In the genomic region with DNA sequence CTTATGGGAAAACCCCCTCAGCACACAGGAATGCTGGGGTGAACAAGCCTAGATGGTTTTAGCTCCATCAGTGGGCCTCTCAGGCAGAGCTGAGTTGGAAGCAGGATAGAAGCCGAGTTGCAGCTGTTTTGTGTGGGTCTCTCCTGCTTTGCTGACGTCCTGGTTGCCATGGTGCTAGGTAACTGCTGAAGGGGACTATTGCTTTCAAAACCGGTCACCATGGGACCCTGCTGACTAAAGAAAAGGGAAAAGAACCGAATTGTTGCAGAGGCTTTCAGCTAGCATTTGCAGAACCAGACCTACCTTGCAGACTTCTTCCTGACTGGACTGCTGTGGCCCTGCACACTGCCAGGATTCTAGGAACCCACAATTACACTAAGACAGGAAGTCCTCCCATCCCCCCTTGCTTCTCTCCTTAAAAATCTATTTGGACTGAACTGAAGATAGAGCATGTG, we compare ENCODE assay signal across 9 mouse cellular contexts. TPM values are rescaled to one million over a fixed set of nuclear protein-coding genes. Genes with fewer than 3 reads are reported as not detected.
DNase-seq lines count a peak whose midpoint lies in the region; ATAC-seq lines count a peak whose summit lies in the region.
"Had no signal": no experiment of that assay in that cellular context is flagged by ENCODE, and none has a peak within 500 bp of the region (broad histone marks: within the 10 kb centered on the region; RNA-seq: fewer than 3 reads in every experiment).

No protein-coding gene starts in this region.

- H3K4me1 ChIP-seq in hindbrain, embryonic 15.5 days (replicated peaks): peaks cover 45% of the 10 kb centered on the region
- H3K4me1 ChIP-seq in midbrain, embryonic 11.5 days (ENCODE audit: control insufficient read depth, insufficient read depth, low read length): peaks cover 28% of the 10 kb centered on the region
- no peaks in the 10 kb centered on the region for H3K4me1 ChIP-seq in kidney, embryonic 14.5 days (ENCODE audit: control insufficient read depth, insufficient read depth, low read length)

- WGBS in hindbrain, embryonic 15.5 days: 2% methylated on average over 4 of the region's 4 CpGs
- 3% methylated on average over 4 of the region's 4 CpGs for WGBS in midbrain, embryonic 11.5 days
- WGBS in kidney, embryonic 14.5 days: 6% methylated on average over 4 of the region's 4 CpGs

- H3K27ac ChIP-seq in hindbrain, embryonic 15.5 days (replicated peaks): peak overlapping the region; percentile 96
- H3K27ac ChIP-seq in midbrain, embryonic 11.5 days (ENCODE audit: low read depth, low read length): peak overlapping the region; percentile 92
- no peak overlapping the region for H3K27ac ChIP-seq in kidney, embryonic 14.5 days (ENCODE audit: low read depth, low read length)
- H3K27ac ChIP-seq: heart, embryonic 15.5 days had no signal

- 0 out of 2 replicates have a peak overlapping the region, but pooled peaks have one; percentile 69 for H3K9ac ChIP-seq in hindbrain, embryonic 15.5 days
- H3K9ac ChIP-seq in midbrain, embryonic 11.5 days (ENCODE audit: low read length): peak overlapping the region; percentile 46
- H3K9ac ChIP-seq in kidney, embryonic 14.5 days (ENCODE audit: low read depth, low read length): no peak overlapping the region
- H3K9ac ChIP-seq: heart, embryonic 15.5 days had no signal

- no peaks in the 10 kb centered on the region for H3K36me3 ChIP-seq in hindbrain, embryonic 15.5 days
- H3K36me3 ChIP-seq in midbrain, embryonic 11.5 days (ENCODE audit: control insufficient read depth, insufficient read depth, low read length): no peaks in the 10 kb centered on the region
- no peaks in the 10 kb centered on the region for H3K36me3 ChIP-seq in kidney, embryonic 14.5 days (ENCODE audit: control insufficient read depth, insufficient read depth, low read length)
- H3K36me3 ChIP-seq: heart, embryonic 15.5 days had no signal

- H3K4me2 ChIP-seq in hindbrain, embryonic 15.5 days: peak overlapping the region; percentile 59
- H3K4me2 ChIP-seq in midbrain, embryonic 11.5 days: peak overlapping the region; percentile 67
- H3K4me2 ChIP-seq in kidney, embryonic 14.5 days (replicated peaks; ENCODE audit: low read depth, low read length): no peak overlapping the region

- peak; percentile 80 for ATAC-seq in hindbrain, embryonic 15.5 days (ENCODE audit: low FRiP score, low read depth)
- peak; percentile 81 for ATAC-seq in midbrain, embryonic 11.5 days (ENCODE audit: low FRiP score)
- no peak for ATAC-seq in megakaryocyte progenitor cell, adult 5-6 weeks (replicated peaks; ENCODE audit: poor library complexity)
- no peak for ATAC-seq in kidney, embryonic 14.5 days (ENCODE audit: low FRiP score, low TSS enrichment)

- DNase-seq in R1 (ENCODE audit: low read depth, low spot score): peak; percentile 76
- peak; percentile 70 for DNase-seq in embryo, embryonic 11 days
- peak; percentile 92 for DNase-seq in midbrain, embryonic 11.5 days (ENCODE audit: low spot score, missing footprints)
- DNase-seq in gastrocnemius, postnatal 4 days (ENCODE audit: low spot score in 2 of 2): no peak
- DNase-seq in gastrocnemius, postnatal 25 days: no peak

- H3K4me3 ChIP-seq in hindbrain, embryonic 15.5 days: no peak overlapping the region
- peak overlapping the region; percentile 55 for H3K4me3 ChIP-seq in midbrain, embryonic 11.5 days (ENCODE audit: low read depth, low read length)
- no peak overlapping the region for H3K4me3 ChIP-seq in kidney, embryonic 14.5 days (ENCODE audit: low read length)
- H3K4me3 ChIP-seq: heart, embryonic 15.5 days had no signal

- no peaks in the 10 kb centered on the region for H3K9me3 ChIP-seq in hindbrain, embryonic 15.5 days
- H3K9me3 ChIP-seq in midbrain, embryonic 11.5 days (ENCODE audit: control insufficient read depth, low read length): no peaks in the 10 kb centered on the region
- no peaks in the 10 kb centered on the region for H3K9me3 ChIP-seq in kidney, embryonic 14.5 days (ENCODE audit: control insufficient read depth, low read length)
- H3K9me3 ChIP-seq: heart, embryonic 15.5 days had no signal

- H3K27me3 ChIP-seq in hindbrain, embryonic 15.5 days: no peaks in the 10 kb centered on the region
- H3K27me3 ChIP-seq in midbrain, embryonic 11.5 days (ENCODE audit: control insufficient read depth, insufficient read depth, low read length): no peaks in the 10 kb centered on the region
- no peaks in the 10 kb centered on the region for H3K27me3 ChIP-seq in kidney, embryonic 14.5 days (ENCODE audit: control insufficient read depth, insufficient read depth, low read length)

RNA-seq across cellular contexts. Expression of a gene that starts 9.8 kb away (rescaled TPM):
- polyA plus RNA-seq in hindbrain, embryonic 15.5 days (2015; fragmentation: Nextera tagmentation; extraction: Ambion mirVana): 34.3 and 34.5 TPM in 2 replicates
- 35.3 and 36.9 TPM in 2 replicates for polyA plus RNA-seq in midbrain, embryonic 11.5 days (2014; fragmentation: Nextera tagmentation; extraction: Ambion mirVana)
- 7.7 and 12.8 TPM in 2 replicates for total RNA-seq in megakaryocyte progenitor cell, adult 5-6 weeks (2015)
- total RNA-seq in megakaryocyte progenitor cell, adult 5-6 weeks (2017): 7.2 and 7.6 TPM in 2 replicates
- total RNA-seq in gastrocnemius, postnatal 4 days (2021): 1 to 10 TPM; 4.9 to 7.7 TPM
- 1 to 10 TPM; 3.2 to 4.0 TPM for total RNA-seq in gastrocnemius, postnatal 25 days (2021)
- 12.1 and 13.1 TPM in 2 replicates for polyA plus RNA-seq in kidney, embryonic 14.5 days (2014; fragmentation: Nextera tagmentation; extraction: Ambion mirVana)

RNA-seq across cellular contexts. Expression of a gene that starts 31.6 kb away (rescaled TPM):
- 17.0 and 21.8 TPM in 2 replicates for polyA plus RNA-seq in hindbrain, embryonic 15.5 days (2015; fragmentation: Nextera tagmentation; extraction: Ambion mirVana)
- 27.8 and 28.0 TPM in 2 replicates for polyA plus RNA-seq in midbrain, embryonic 11.5 days (2014; fragmentation: Nextera tagmentation; extraction: Ambion mirVana)
- 20.1 and 21.1 TPM in 2 replicates for total RNA-seq in megakaryocyte progenitor cell, adult 5-6 weeks (2015)
- total RNA-seq in megakaryocyte progenitor cell, adult 5-6 weeks (2017): 36.8 and 39.1 TPM in 2 replicates
- total RNA-seq in gastrocnemius, postnatal 4 days (2021): 10 to 100 TPM; 51.1 to 53.0 TPM
- total RNA-seq in gastrocnemius, postnatal 25 days (2021): 10 to 100 TPM; 33.9 to 34.0 TPM
- 14.5 and 15.3 TPM in 2 replicates for polyA plus RNA-seq in kidney, embryonic 14.5 days (2014; fragmentation: Nextera tagmentation; extraction: Ambion mirVana)

RNA-seq across cellular contexts. Expression of a gene that starts 58.6 kb away (rescaled TPM):
- polyA plus RNA-seq in hindbrain, embryonic 15.5 days (2015; fragmentation: Nextera tagmentation; extraction: Ambion mirVana): 3.4 and 4.2 TPM in 2 replicates
- polyA plus RNA-seq in midbrain, embryonic 11.5 days (2014; fragmentation: Nextera tagmentation; extraction: Ambion mirVana): 0.92 and 1.2 TPM in 2 replicates
- 2.0 and 4.5 TPM in 2 replicates for total RNA-seq in megakaryocyte progenitor cell, adult 5-6 weeks (2015)
- 2.5 and 4.1 TPM in 2 replicates for total RNA-seq in megakaryocyte progenitor cell, adult 5-6 weeks (2017)
- 1 to 10 TPM; 4.1 to 4.7 TPM for total RNA-seq in gastrocnemius, postnatal 4 days (2021)
- total RNA-seq in gastrocnemius, postnatal 25 days (2021): 1 to 10 TPM; 7.2 to 7.6 TPM
- polyA plus RNA-seq in kidney, embryonic 14.5 days (2014; fragmentation: Nextera tagmentation; extraction: Ambion mirVana): 1.7 and 2.0 TPM in 2 replicates

Comparison
In these comparisons a context has a peak if more than half of its experiments do, and no peak if none do; other contexts are left out.
1. DNase-seq: peak in R1 (single experiment), embryo, embryonic 11 days (single experiment) and midbrain, embryonic 11.5 days (single experiment); none in gastrocnemius, postnatal 4 days (0 of 2) and gastrocnemius, postnatal 25 days (single experiment).
2. ATAC-seq: peak in hindbrain, embryonic 15.5 days (single experiment) and midbrain, embryonic 11.5 days (single experiment); none in megakaryocyte progenitor cell, adult 5-6 weeks (single experiment) and kidney, embryonic 14.5 days (single experiment).